Mouse (Mus musculus): ENCODE results near the gene Tlx1. TPM values are rescaled to one million over a fixed set of nuclear protein-coding genes. Genes with fewer than 3 reads are reported as not detected.

Tlx1 gene
- polyA plus RNA-seq, 1 experiment, result not detected

DNA sequence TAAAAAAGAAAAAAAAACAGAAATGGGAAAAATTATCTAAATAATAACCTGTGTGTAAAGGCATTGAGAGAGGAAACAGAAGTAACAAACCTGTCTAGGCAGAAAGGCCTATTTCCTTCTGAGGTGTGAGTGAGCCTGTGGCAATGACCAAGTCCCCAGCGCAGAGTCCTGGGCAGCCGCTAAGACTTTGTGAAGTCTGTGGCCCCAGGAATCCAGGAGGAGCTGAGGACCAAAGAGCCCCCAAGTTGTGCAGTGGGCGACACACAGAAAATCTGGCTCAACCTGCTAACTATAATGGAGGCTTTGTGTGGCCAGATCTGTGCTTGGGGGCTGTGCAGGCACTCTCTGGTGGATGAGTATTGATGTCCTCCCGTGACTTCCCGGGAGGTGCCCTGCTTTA is 9.0 kb downstream of the Tlx1 start:
- no peaks in the 10 kb centered on the region for H3K36me3 ChIP-seq (ENCODE audit: control insufficient read depth, insufficient read depth)
- no peak overlapping the region for H3ac ChIP-seq (ENCODE audit: control insufficient read depth, insufficient read length, low read depth)
- no peak overlapping the region for H3K4me3 ChIP-seq (ENCODE audit: insufficient read depth, poor library complexity, severe bottlenecking)
- no peaks in the 10 kb centered on the region for H3K79me2 ChIP-seq (ENCODE audit: control insufficient read depth, insufficient read depth)
- no peak for TF ChIP-seq CEBPB (IDR thresholded peaks at IDR 0.05; ENCODE audit: low read depth)
- TF ChIP-seq MAX (IDR thresholded peaks at IDR 0.05), result no peak
- TF ChIP-seq CTCF (IDR thresholded peaks at IDR 0.05; ENCODE audit: control insufficient read depth, insufficient read depth, insufficient read length), result no peak
- no peak for TF ChIP-seq FOSL1 (IDR thresholded peaks at IDR 0.05; ENCODE audit: insufficient read depth, low read length, poor library complexity, severe bottlenecking)
- no peak for TF ChIP-seq USF1 (IDR thresholded peaks at IDR 0.05; ENCODE audit: low read depth)
- TF ChIP-seq MYOG (IDR thresholded peaks at IDR 0.05; ENCODE audit: control insufficient read depth, extremely low read depth, insufficient read length), result no peak
- TF ChIP-seq MYOD1 (IDR thresholded peaks at IDR 0.05; ENCODE audit: control insufficient read depth, insufficient read length, low read depth), result no peak
- peaks cover 54% of the 10 kb centered on the region for H3K27me3 ChIP-seq (ENCODE audit: control insufficient read depth, insufficient read depth, insufficient read length)
- no peaks in the 10 kb centered on the region for H3K79me3 ChIP-seq (ENCODE audit: low read depth)

DNA sequence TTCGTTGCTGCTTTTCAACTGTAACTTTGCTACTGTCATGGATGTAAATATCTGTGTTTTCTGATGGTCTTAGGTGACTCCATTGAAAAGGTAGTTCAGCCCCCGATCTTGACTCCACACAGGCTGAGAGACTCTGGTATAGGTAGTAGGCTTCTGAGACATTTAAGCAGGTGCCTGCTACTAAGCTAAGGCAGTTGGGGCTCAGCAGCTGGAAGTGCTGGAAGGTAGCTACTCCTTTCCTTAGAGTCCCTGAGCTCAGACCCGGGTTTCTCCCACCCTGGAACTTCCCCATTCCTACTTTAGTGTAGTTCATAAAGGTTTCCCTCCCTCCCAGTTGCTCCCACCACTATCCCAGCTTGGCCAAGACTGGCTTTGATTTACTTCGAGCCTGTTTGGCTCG is 9.5 kb downstream of the Tlx1 start:
- H3K79me3 ChIP-seq (ENCODE audit: low read depth), result no peaks in the 10 kb centered on the region
- H3K27me3 ChIP-seq (ENCODE audit: control insufficient read depth, insufficient read depth, insufficient read length), result peaks cover 52% of the 10 kb centered on the region
- no peaks in the 10 kb centered on the region for H3K79me2 ChIP-seq (ENCODE audit: control insufficient read depth, insufficient read depth)
- TF ChIP-seq MYOG (IDR thresholded peaks at IDR 0.05; ENCODE audit: control insufficient read depth, extremely low read depth, insufficient read length), result no peak
- TF ChIP-seq USF1 (IDR thresholded peaks at IDR 0.05; ENCODE audit: low read depth), result no peak
- TF ChIP-seq MAX (IDR thresholded peaks at IDR 0.05), result no peak
- TF ChIP-seq MYOD1 (IDR thresholded peaks at IDR 0.05; ENCODE audit: control insufficient read depth, insufficient read length, low read depth), result no peak
- no peak for TF ChIP-seq CEBPB (IDR thresholded peaks at IDR 0.05; ENCODE audit: low read depth)
- no peak for TF ChIP-seq FOSL1 (IDR thresholded peaks at IDR 0.05; ENCODE audit: insufficient read depth, low read length, poor library complexity, severe bottlenecking)
- no peak for TF ChIP-seq CTCF (IDR thresholded peaks at IDR 0.05; ENCODE audit: control insufficient read depth, insufficient read depth, insufficient read length)
- no peak overlapping the region for H3K4me3 ChIP-seq (ENCODE audit: insufficient read depth, poor library complexity, severe bottlenecking)
- H3ac ChIP-seq (ENCODE audit: control insufficient read depth, insufficient read length, low read depth), result no peak overlapping the region
- H3K36me3 ChIP-seq (ENCODE audit: control insufficient read depth, insufficient read depth), result no peaks in the 10 kb centered on the region

DNA sequence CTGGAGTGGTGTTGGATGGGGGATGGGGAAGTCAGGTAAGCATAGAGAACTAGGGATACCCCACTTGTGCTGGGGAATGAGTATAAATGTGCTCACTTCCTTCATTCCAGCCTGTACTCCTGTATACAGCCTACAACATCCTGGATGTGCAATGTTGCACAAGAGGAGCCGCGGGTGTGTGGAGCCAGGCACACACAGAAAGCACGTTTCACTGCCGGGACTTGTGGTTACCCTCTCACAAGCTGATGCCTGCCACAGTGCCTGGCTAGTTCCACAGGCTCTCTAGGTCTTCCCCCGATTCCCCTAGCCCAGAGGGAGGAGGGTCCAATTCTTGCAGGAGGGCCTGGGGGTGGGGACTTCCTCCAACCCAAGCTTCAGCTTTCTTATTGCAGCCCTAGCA is 10.0 kb downstream of the Tlx1 start:
- no peak overlapping the region for H3K4me3 ChIP-seq (ENCODE audit: insufficient read depth, poor library complexity, severe bottlenecking)
- no peaks in the 10 kb centered on the region for H3K79me3 ChIP-seq (ENCODE audit: low read depth)
- TF ChIP-seq CTCF (IDR thresholded peaks at IDR 0.05; ENCODE audit: control insufficient read depth, insufficient read depth, insufficient read length), result no peak
- TF ChIP-seq FOSL1 (IDR thresholded peaks at IDR 0.05; ENCODE audit: insufficient read depth, low read length, poor library complexity, severe bottlenecking), result no peak
- TF ChIP-seq CEBPB (IDR thresholded peaks at IDR 0.05; ENCODE audit: low read depth), result no peak
- no peak for TF ChIP-seq MYOG (IDR thresholded peaks at IDR 0.05; ENCODE audit: control insufficient read depth, extremely low read depth, insufficient read length)
- TF ChIP-seq MAX (IDR thresholded peaks at IDR 0.05), result no peak
- TF ChIP-seq USF1 (IDR thresholded peaks at IDR 0.05; ENCODE audit: low read depth), result no peak
- no peak for TF ChIP-seq MYOD1 (IDR thresholded peaks at IDR 0.05; ENCODE audit: control insufficient read depth, insufficient read length, low read depth)
- no peaks in the 10 kb centered on the region for H3K79me2 ChIP-seq (ENCODE audit: control insufficient read depth, insufficient read depth)
- H3ac ChIP-seq (ENCODE audit: control insufficient read depth, insufficient read length, low read depth), result no peak overlapping the region
- peaks cover 49% of the 10 kb centered on the region for H3K27me3 ChIP-seq (ENCODE audit: control insufficient read depth, insufficient read depth, insufficient read length)
- H3K36me3 ChIP-seq (ENCODE audit: control insufficient read depth, insufficient read depth), result no peaks in the 10 kb centered on the region

GRCm38 (mm10) chr19:45161093-45161492 is 10.6 kb downstream of the Tlx1 start:
- Histone ChIP-seq H3K36me3 (ENCODE audit: control insufficient read depth, insufficient read depth) (no peaks in the 10 kb centered on the region), H3K4me3 (ENCODE audit: insufficient read depth, poor library complexity, severe bottlenecking) (no peak overlapping the region), H3K79me2 (ENCODE audit: control insufficient read depth, insufficient read depth) (no peaks in the 10 kb centered on the region), H3K79me3 (ENCODE audit: low read depth) (no peaks in the 10 kb centered on the region), H3ac (ENCODE audit: control insufficient read depth, insufficient read length, low read depth) (no peak overlapping the region), H3K27me3 (ENCODE audit: control insufficient read depth, insufficient read depth, insufficient read length) (peaks cover 45% of the 10 kb centered on the region)
- TF ChIP-seq USF1 (IDR thresholded peaks at IDR 0.05; ENCODE audit: low read depth) (no peak), CTCF (IDR thresholded peaks at IDR 0.05; ENCODE audit: control insufficient read depth, insufficient read depth, insufficient read length) (peak; percentile 43)

DNA sequence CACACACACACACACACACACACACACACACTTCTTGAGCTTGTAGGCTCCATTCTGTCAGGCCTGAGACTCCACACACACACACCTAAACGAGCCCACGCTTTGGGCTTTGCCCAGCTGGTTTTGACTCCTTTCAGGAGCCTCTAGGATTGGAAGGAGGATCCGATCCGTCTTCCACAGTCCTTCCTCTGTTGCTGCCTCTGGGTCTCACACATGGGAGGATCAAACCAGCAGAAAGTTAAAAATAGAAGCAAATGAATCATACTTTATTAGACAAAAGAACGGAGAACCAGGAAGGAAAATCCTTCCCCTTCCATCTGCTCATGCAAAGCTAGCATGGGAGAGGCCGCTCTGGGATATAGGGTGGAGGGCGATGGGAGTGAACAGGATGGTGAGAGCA is 11.7 kb downstream of the Tlx1 start:
- H3ac ChIP-seq (ENCODE audit: control insufficient read depth, insufficient read length, low read depth), result no peak overlapping the region
- H3K4me3 ChIP-seq (ENCODE audit: insufficient read depth, poor library complexity, severe bottlenecking), result no peak overlapping the region
- H3K36me3 ChIP-seq (ENCODE audit: control insufficient read depth, insufficient read depth), result no peaks in the 10 kb centered on the region
- H3K79me3 ChIP-seq (ENCODE audit: low read depth), result no peaks in the 10 kb centered on the region
- H3K27me3 ChIP-seq (ENCODE audit: control insufficient read depth, insufficient read depth, insufficient read length), result peaks cover 35% of the 10 kb centered on the region
- TF ChIP-seq CTCF (IDR thresholded peaks at IDR 0.05; ENCODE audit: control insufficient read depth, insufficient read depth, insufficient read length), result no peak
- TF ChIP-seq MAX (IDR thresholded peaks at IDR 0.05), result no peak
- TF ChIP-seq USF1 (IDR thresholded peaks at IDR 0.05; ENCODE audit: low read depth), result no peak
- TF ChIP-seq MYOD1 (IDR thresholded peaks at IDR 0.05; ENCODE audit: control insufficient read depth, insufficient read length, low read depth), result no peak
- no peak for TF ChIP-seq CEBPB (IDR thresholded peaks at IDR 0.05; ENCODE audit: low read depth)
- TF ChIP-seq FOSL1 (IDR thresholded peaks at IDR 0.05; ENCODE audit: insufficient read depth, low read length, poor library complexity, severe bottlenecking), result no peak
- no peak for TF ChIP-seq MYOG (IDR thresholded peaks at IDR 0.05; ENCODE audit: control insufficient read depth, extremely low read depth, insufficient read length)
- H3K79me2 ChIP-seq (ENCODE audit: control insufficient read depth, insufficient read depth), result no peaks in the 10 kb centered on the region

GRCm38 (mm10) chr19:45162871-45163270 is 12.4 kb downstream of the Tlx1 start:
- Histone ChIP-seq H3K4me3 (ENCODE audit: insufficient read depth, poor library complexity, severe bottlenecking) (no peak overlapping the region), H3K36me3 (ENCODE audit: control insufficient read depth, insufficient read depth) (no peaks in the 10 kb centered on the region), H3K79me2 (ENCODE audit: control insufficient read depth, insufficient read depth) (no peaks in the 10 kb centered on the region), H3K27me3 (ENCODE audit: control insufficient read depth, insufficient read depth, insufficient read length) (peaks cover 34% of the 10 kb centered on the region), H3ac (ENCODE audit: control insufficient read depth, insufficient read length, low read depth) (no peak overlapping the region), H3K79me3 (ENCODE audit: low read depth) (no peaks in the 10 kb centered on the region)
- TF ChIP-seq FOSL1 (IDR thresholded peaks at IDR 0.05; ENCODE audit: insufficient read depth, low read length, poor library complexity, severe bottlenecking) (no peak), MYOG (IDR thresholded peaks at IDR 0.05; ENCODE audit: control insufficient read depth, extremely low read depth, insufficient read length) (no peak), USF1 (IDR thresholded peaks at IDR 0.05; ENCODE audit: low read depth) (no peak), MYOD1 (IDR thresholded peaks at IDR 0.05; ENCODE audit: control insufficient read depth, insufficient read length, low read depth) (no peak), MAX (IDR thresholded peaks at IDR 0.05) (no peak), CEBPB (IDR thresholded peaks at IDR 0.05; ENCODE audit: low read depth) (no peak), CTCF (IDR thresholded peaks at IDR 0.05; ENCODE audit: control insufficient read depth, insufficient read depth, insufficient read length) (no peak)

Measured in C2C12 (cell line).